Mouse (Mus musculus) kidney, postnatal 0 days (tissue): ENCODE data around the gene Zdhhc12. TPM values are rescaled to one million over a fixed set of nuclear protein-coding genes. Genes with fewer than 3 reads are reported as not detected.
"Not testable (repeated sequence)": the region's sequence is repeated elsewhere in the genome, so short reads cannot be mapped to it uniquely, and the experiment has no call there.

ENCODE experiments used
- ATAC-seq: fragments of 200-750 bp; cut with Nextera tagmentation; replicated peaks from 2 replicates; pipeline ENCODE4 v1.8.0; 2017; ENCODE audit warnings: low read depth, moderate number of reproducible peaks, moderate TSS enrichment, moderate library complexity; ENCODE audit not compliant: low FRiP score
- DNase-seq: peaks from one replicate; pipeline ENCODE4 v3.0.0-alpha.2; 2016; ENCODE audit warnings: low spot score
- H3K27ac ChIP-seq: fragments of 300-500 bp; sonication (generic); 2 replicates; pipeline ENCODE4 v1.5.1; 2014; ENCODE audit warnings: mild to moderate bottlenecking
- H3K27me3 ChIP-seq: fragments of 300-500 bp; sonication (generic); 2 replicates; pipeline ENCODE4 v1.6.1; 2014; ENCODE audit warnings: low read length, mixed read lengths; ENCODE audit not compliant: insufficient read depth
- H3K36me3 ChIP-seq: fragments of 300-500 bp; sonication (generic); 2 replicates; pipeline ENCODE4 v1.6.1; 2014; ENCODE audit warnings: low read length, mixed read lengths; ENCODE audit not compliant: insufficient read depth
- H3K4me1 ChIP-seq: fragments of 300-500 bp; sonication (generic); replicated peaks from 2 replicates; pipeline ENCODE4 v1.6.1; 2014; ENCODE audit warnings: antibody characterized with exemption, low read length, mixed read lengths; ENCODE audit not compliant: insufficient read depth
- H3K4me2 ChIP-seq: fragments of 300-500 bp; sonication (generic); 2 replicates; pipeline ENCODE4 v1.6.1; 2014; ENCODE audit warnings: mild to moderate bottlenecking, low read length, moderate library complexity, mixed read lengths
- H3K4me3 ChIP-seq: fragments of 300-500 bp; sonication (generic); replicated peaks from 2 replicates; pipeline ENCODE4 v1.5.1; 2014; ENCODE audit warnings: low read depth, low read length
- H3K9ac ChIP-seq: fragments of 300-500 bp; sonication (generic); 2 replicates; pipeline ENCODE4 v1.6.1; 2014; ENCODE audit warnings: low read depth, low read length
- H3K9me3 ChIP-seq: fragments of 300-500 bp; sonication (generic); replicated peaks from 2 replicates; pipeline ENCODE4 v1.6.1; 2016; ENCODE audit warnings: low read length, inconsistent platforms, mixed read lengths
- CTCF ChIP-seq: IDR thresholded peaks from 2 replicates; pipeline ENCODE4 v1.5.1; 2016; ENCODE audit warnings: antibody characterized with exemption, low read depth, mild to moderate bottlenecking, moderate library complexity
- WGBS: fragments of 180-500 bp; shearing (Covaris S2); extraction: QIAGEN DNeasy Blood & Tissue Kit; methylation state at CpG from one replicate; pipeline ENCODE4 v1.1.7; 2014; 5-methylcytosine and 5-hydroxymethylcytosine counted together
- polyA plus RNA-seq: library from polyadenylated mRNA; unstranded; fragments of >200 nt; fragmentation: Nextera tagmentation; extraction: Ambion mirVana; gene quantifications from 2 replicates; pipeline ENCODE4 v1.2.1, GENCODE M21; 2015

Zdhhc12 gene
- polyA plus RNA-seq: 31.8 and 37.0 TPM in 2 replicates

DNA sequence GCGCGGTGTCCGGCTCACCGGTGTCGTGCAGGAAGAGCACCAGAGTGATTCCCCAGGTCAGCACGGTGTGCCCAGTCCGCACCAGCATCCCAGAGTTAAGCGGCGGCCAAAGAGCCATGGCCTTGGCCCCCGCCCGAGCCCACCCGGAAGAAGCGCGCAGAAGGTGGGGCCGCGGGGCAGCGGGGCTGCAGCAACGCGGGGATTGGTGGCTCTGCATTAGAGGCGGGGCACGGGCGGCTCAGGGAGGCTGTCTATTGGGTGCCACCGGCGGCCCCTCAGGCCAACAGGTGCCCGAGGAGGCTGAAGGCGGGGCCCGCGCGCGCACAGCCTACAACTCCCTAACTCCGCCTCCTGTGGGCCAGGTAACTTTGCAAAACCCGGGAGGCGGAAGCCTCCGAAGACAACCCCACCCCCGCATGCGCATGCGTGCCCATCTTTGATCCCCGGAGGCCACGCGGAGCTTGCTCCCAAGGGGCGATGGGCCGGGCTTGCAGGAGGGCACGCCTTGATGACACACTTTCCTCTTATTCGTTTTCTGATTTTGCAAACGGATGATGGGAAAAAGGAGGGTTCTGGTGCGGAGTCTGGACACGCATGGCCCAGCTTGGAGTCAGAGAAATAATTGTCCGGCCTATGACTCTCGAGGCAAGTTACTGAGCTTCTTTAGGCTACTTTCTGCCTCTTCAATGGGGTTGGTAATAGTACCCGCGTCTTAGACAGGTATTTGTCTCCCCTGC lies at the start of gene Zdhhc12:
TSS of gene Zdhhc12 (minus strand) at position 178 of the 737 bp plus-strand sequence.
- H3K4me1 ChIP-seq: peaks cover 4% of the 10 kb centered on the region
- peak within 1 kb of the TSS; percentile 58; the same call in 1 of the 2 replicates for H3K27ac ChIP-seq
- H3K9me3 ChIP-seq: no peaks in the 10 kb centered on the region
- peaks cover 15% of the 10 kb centered on the region; the same call in 1 of the 2 replicates for H3K36me3 ChIP-seq
- DNase-seq (peak; percentile 96), ATAC-seq (peak; percentile 96)
- peak within 1 kb of the TSS; percentile 70 for H3K4me2 ChIP-seq
- 0% methylated on average over 51 of the region's 51 CpGs for WGBS
- TF ChIP-seq CTCF: peak; percentile 33
- no peaks in the 10 kb centered on the region for H3K27me3 ChIP-seq
- peak within 1 kb of the TSS; percentile 49 for H3K4me3 ChIP-seq
- peak within 1 kb of the TSS; percentile 51 for H3K9ac ChIP-seq

DNA sequence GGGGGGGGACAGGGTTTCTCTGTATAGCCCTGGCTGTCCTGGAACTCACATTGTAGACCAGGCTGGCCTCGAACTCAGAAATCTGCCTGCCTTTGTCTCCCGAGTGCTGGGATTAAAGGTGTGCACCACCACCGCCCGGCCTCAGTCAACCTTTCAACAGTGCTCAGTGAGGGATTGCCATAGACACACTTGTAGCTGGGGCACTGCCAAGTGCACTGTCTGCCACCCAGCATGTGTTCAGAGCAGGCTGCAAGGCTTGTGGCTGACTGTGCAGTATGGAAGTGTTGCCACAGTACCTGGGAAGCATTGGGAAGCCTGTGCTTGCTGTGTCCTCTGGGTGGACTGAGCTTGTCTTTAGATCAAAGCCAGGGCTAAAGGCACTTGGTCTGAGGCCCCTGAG lies 46.6 kb upstream of the Zdhhc12 start:
- not testable (repeated sequence) for DNase-seq, H3K9me3 ChIP-seq, H3K9ac ChIP-seq, H3K27me3 ChIP-seq, H3K4me1 ChIP-seq, ATAC-seq, H3K27ac ChIP-seq, H3K4me3 ChIP-seq, H3K4me2 ChIP-seq
- WGBS: 98% methylated on average over 4 of the region's 4 CpGs
- peaks cover 62% of the 10 kb centered on the region for H3K36me3 ChIP-seq

DNA sequence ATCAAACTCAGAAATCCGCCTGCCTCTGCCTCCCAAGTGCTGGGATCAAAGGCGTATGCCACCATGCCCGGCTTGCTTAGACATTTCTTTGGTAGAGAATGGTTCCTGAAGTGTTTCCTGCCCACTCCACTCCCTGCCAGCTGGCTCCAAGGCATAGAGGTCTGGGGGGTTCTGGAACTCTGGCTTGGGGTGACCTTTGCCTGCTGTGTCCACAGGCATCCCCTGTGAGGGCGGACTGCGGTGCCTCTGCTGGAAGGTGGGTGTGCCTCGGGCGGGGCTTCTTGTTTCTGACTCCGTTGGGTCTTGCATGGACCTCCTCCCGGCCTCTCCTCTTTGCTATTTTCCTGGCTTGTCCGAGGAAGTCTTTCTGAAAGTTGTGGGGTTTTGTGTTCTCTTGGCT lies 43.0 kb upstream of the Zdhhc12 start:
- H3K27ac ChIP-seq: no peak overlapping the region
- no peaks in the 10 kb centered on the region for H3K27me3 ChIP-seq
- H3K9me3 ChIP-seq: no peaks in the 10 kb centered on the region
- 0 out of 2 replicates have a peak, but pooled peaks cover 12% of the 10 kb centered on the region for H3K4me1 ChIP-seq
- H3K36me3 ChIP-seq: peaks cover 30% of the 10 kb centered on the region
- DNase-seq (no peak), ATAC-seq (no peak)
- 88% methylated on average over 10 of the region's 10 CpGs for WGBS
- TF ChIP-seq CTCF: no peak
- no peak overlapping the region for H3K4me3 ChIP-seq
- H3K9ac ChIP-seq: no peak overlapping the region
- H3K4me2 ChIP-seq: no peak overlapping the region

DNA sequence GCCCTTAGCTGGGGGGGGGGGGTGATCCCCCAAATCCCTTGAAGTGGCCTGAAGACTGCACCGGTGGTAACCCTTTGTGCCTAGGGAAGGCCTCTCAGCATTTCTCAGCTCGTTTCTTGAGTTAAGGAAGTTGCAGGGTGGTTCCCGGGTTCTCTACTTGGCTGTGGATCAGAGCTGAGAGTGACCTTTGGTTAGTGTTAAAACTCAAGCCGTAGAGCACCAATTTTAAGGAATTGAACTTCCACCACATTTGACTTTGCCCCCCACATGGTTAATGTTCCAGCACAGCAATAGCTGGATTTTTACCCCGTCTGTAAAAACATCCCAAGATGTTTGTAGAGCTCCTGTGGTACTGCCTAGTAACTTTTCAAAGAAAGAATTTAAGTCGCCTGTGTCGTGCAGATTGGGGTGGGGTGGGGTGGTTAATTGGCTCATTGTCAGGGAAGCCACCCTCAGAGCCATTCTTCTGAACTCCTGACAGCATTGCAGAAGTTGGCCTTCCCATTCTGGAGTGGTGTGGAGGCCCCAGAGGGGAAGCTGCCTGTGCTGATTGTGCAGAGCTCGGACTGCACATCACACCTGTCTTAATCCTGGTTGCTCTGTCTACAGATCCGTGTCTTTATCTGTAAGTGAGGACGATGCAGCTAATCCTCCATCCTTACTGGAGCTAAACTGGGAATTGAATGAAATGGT lies 41.6 kb upstream of the Zdhhc12 start:
- DNase-seq: peak; percentile 11
- H3K27ac ChIP-seq: peak overlapping the region; percentile 90

DNA sequence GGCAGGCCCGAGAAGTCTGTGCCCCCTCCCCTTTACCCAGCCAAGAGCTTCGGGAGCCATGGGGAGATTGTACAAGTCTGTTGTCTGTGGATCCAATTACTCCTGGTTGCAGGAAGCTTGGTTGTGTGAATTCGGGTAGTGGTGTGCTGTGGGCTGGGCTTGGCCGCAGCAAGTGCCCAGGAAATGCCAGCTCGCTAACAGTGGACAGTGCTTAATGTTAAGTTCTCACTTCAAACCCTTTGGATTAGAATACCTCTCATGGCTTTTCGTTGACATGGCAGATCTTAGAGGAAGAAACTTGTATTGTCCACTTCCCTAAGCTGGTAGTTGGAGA lies 40.9 kb upstream of the Zdhhc12 start:
- H3K36me3 ChIP-seq: peaks cover 15% of the 10 kb centered on the region
- H3K9me3 ChIP-seq: no peaks in the 10 kb centered on the region
- H3K4me2 ChIP-seq: peak overlapping the region; percentile 90
- TF ChIP-seq CTCF: no peak
- DNase-seq (peak; percentile 10), ATAC-seq (no peak; the same call in 1 of the 2 replicates)
- 11% methylated on average over 6 of the region's 6 CpGs for WGBS
- H3K4me1 ChIP-seq: 0 out of 2 replicates have a peak, but pooled peaks cover 12% of the 10 kb centered on the region
- peak overlapping the region; percentile 92 for H3K4me3 ChIP-seq
- H3K27ac ChIP-seq: peak overlapping the region; percentile 90
- H3K9ac ChIP-seq: peak overlapping the region; percentile 80
- H3K27me3 ChIP-seq: no peaks in the 10 kb centered on the region

More for the DNA sequence above, 41.6 kb upstream of the Zdhhc12 start:
- ATAC-seq: no peak
- H3K9ac ChIP-seq: peak overlapping the region; percentile 80
- 0 out of 2 replicates have a peak, but pooled peaks cover 12% of the 10 kb centered on the region for H3K4me1 ChIP-seq
- no peaks in the 10 kb centered on the region for H3K27me3 ChIP-seq
- 54% methylated on average over 10 of the region's 10 CpGs for WGBS
- H3K36me3 ChIP-seq: peaks cover 17% of the 10 kb centered on the region
- H3K4me3 ChIP-seq: peak overlapping the region; percentile 92
- no peak for TF ChIP-seq CTCF
- no peaks in the 10 kb centered on the region for H3K9me3 ChIP-seq
- H3K4me2 ChIP-seq: peak overlapping the region; percentile 90

DNA sequence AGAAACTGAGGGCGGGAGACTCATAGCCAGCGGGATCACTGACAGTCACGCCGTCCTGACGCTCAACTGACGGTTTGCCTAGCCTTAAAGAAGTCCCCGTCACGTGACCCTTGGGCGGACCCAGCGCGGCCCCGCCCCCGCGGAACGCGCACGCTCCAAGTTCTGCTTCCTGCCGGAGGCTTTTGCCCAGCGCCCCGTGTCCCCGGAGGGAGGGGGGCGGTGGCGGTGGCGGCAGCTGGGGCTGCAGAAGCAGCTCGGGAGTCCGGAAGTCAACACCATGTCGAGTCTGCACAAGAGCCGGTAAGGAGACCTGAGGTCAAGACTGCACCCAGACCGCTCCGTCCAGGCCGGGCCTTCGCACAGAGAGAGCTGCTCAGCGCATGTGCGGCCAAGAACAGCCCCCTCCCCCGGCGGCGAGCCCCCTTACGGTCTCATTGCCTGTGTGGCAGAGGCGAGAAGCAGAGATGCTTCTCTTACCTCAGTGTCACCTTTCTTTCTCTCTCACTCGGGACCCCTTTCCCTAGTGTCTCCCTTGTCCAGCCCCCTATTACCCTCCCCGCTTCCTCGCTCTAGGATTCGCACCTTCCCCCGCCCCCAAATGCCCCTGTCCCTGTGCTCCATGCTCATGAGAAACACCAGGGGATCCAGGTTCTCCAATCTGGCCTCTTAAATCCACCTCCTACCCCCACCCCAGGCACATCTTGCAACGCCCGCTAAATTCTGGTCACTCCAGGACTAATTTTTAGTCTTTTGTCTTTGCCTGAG lies 40.3 kb upstream of the Zdhhc12 start, which contains the start of gene Tbc1d13:
TSS of gene Tbc1d13 (plus strand) at position 134 of the 765 bp plus-strand sequence.
- H3K36me3 ChIP-seq: peaks cover 12% of the 10 kb centered on the region
- ATAC-seq (peak; percentile 90), DNase-seq (peak; percentile 97)
- TF ChIP-seq CTCF: peak; percentile 12
- no peaks in the 10 kb centered on the region for H3K9me3 ChIP-seq
- WGBS: under 1% methylated on average over 42 of the region's 46 CpGs
- H3K27me3 ChIP-seq: no peaks in the 10 kb centered on the region
- peak within 1 kb of the TSS; percentile 90 for H3K4me2 ChIP-seq
- H3K4me3 ChIP-seq: peak within 1 kb of the TSS; percentile 92
- peak within 1 kb of the TSS; percentile 90 for H3K27ac ChIP-seq
- H3K4me1 ChIP-seq: 0 out of 2 replicates have a peak, but pooled peaks cover 12% of the 10 kb centered on the region
- peak within 1 kb of the TSS; percentile 80 for H3K9ac ChIP-seq
